Mouse (Mus musculus): ENCODE data around the gene Actr10.

Actr10 gene

DNA sequence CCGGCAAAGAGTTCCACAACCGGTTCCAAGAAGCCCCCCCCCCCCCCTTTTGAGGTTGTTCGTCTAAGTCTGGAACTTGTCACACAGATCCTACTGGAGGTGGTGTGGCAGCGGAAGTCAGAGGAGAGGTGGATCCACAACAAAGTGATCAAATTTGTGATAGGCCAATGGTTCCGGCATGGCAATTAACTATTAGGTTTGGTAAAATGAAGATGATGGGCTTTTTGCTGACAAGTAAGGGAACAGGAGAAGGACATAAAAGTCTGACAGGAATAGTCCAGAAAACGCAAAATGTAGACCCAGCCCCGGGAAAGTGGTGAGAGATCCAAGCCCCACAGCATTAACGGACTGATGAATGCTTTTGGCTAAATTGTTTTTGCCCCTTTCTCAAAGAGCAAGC, 29.9 kb downstream of the Actr10 start:
- no peak for DNase-seq (ENCODE audit: low spot score in 2 of 2)

- DNase-seq (ENCODE audit: low spot score in 2 of 2), result peak; percentile 78 to 82
Measured at GRCm38 (mm10) chr12:70968141-70968790, 30.6 kb downstream of the Actr10 start.

DNA sequence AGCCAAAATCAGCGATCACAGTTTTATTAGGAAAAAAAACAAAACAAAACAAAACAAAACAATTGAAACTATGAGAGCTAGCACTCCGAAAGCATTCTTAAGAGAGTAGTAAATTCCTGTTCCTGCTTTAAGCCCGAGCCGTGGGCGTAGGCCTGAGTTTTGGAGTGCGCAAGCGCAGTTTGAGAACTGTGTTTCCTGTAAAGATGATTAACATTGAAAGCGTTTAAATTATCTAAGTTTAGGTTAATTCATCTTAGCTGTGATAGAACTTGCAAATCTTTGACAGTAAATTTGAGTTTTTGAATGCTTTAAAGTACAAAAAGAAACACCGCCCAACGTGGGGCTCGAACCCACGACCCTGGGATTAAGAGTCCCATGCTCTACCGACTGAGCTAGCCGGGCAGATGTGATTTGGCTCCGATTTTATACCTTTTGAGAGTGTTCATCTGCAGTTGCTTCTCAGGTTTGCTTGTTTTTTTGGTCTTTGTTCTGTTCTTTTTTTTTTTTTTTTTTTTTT, 31.2 kb downstream of the Actr10 start:
- DNase-seq (ENCODE audit: low spot score in 2 of 2), result peak; percentile 83 to 88

- peak; percentile 55 to 69 for DNase-seq (ENCODE audit: low spot score in 2 of 2)
Measured at GRCm38 (mm10) chr12:70969485-70970184, 32.0 kb downstream of the Actr10 start.

GRCm38 (mm10) chr12:70973831-70974230, 36.2 kb downstream of the Actr10 start:
- DNase-seq (ENCODE audit: low spot score in 2 of 2), result no peak

- DNase-seq (ENCODE audit: low spot score in 2 of 2), result peak; percentile 90 to 93
Measured at GRCm38 (mm10) chr12:70974441-70975266, 37.0 kb downstream of the Actr10 start, which contains the start of gene Psma3. TSS of gene Psma3 (plus strand) at chr12:70974621.

DNA sequence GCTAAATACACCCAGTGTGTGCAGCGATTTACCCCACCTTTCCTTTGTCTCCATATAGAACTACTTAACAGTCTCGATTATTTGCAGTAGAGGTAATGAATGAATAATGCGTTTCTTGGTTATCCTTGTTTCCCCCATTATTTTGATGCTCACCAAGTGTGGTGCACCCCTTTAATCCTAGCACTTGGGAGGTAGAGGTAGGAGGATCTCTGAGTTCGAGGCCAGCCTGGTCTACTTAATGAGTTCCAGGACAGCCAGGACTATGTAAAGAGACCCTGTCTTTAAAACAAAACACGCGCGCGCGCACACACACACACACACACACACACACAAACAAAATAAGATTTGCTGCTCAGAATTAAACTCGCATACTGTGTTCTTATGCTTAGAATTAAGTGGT, 37.7 kb downstream of the Actr10 start:
- DNase-seq (ENCODE audit: low spot score in 2 of 2), result no peak

DNA sequence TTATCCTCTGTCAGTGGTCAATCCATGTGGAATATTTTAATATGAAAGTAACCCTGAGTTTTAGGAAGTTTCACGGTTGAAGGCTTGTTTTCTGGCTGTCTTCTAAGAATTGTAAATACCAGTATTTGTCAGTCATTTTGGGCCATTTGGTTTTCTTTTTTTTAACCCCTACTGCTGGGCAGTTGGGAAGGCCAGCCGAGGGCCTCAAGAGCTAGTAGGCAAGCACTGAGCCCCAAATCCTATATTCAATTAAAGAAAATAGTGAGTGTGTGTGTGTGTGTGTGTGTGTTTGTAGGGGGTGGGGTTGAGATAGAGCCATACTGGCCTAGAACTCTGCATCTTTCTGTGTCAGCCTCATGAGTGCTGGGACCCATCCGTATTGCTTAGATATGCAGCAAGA, 38.2 kb downstream of the Actr10 start:
- no peak for DNase-seq (ENCODE audit: low spot score in 2 of 2)

DNA sequence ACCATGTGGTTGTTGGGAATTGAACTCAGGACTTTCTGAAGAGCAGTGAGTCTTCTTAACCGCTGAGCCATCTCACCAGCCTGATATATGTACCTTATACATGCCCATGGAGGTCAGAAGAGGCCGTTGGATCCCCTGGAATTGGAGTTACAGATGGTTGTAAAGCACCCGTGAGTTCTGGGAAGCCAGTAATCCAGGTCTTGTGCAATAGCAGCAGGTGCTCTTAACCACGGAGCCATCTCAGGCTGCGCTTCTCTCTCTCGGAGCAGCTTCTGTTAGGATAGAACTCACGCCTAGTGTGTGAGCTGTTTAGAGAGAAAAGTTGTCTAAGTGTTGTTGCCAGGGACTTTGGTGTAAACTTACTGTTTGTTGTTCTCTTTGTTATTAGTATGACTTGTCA, 40.7 kb downstream of the Actr10 start:
- DNase-seq (ENCODE audit: low spot score in 2 of 2), result no peak

DNA sequence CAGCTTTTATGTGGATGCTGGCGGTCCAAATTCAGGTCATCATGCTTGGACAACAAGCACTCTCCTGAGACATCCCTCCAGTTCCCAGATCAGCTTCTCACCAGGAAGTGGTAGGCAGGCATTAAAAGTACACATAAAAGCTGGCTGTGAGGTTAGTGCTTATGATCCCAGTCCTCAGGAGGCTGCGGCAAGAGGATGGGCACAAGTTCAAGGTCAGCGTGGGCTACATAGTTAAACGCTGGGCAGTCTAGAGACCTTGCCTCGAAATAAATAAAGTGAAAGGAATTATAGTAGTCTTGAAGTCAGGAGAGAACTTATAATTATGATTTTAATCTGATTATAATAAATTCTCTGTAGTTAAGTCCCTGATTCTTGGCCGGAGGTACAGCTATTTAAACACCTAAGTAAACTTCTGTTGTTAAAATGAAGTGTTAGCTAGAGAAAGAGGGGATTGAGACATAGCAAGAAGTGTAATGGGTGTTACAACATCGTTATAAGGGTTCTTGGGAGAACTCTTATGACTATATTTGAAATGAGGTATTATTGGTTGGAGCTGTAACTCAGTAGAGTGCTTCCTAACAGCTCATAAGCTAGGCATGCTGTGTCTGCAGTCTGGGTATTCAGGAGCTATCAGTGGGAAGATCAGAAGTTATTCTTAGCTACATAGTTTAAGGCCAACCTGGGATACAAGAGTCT, 47.3 kb downstream of the Actr10 start:
- no peak for DNase-seq (ENCODE audit: low spot score in 2 of 2)

DNA sequence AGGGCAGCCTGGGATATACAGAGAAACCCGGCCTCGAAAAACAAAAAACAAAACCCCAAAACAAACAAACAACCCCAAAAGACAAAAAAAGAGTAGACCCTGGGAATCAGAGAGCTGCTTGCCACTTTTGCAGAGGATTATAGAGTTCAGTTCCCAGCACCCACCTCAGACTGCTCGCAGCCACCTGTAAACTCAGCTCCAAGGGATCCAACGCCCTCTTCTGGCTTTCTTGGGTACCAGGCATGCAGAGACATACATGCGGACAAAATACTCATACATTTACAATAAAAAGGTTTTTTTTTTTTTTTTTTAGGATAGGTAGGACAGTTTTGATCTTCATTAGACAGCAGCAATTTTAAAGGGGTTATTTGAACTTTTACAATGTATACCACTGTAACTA, 59.6 kb downstream of the Actr10 start:
- DNase-seq (ENCODE audit: low spot score in 2 of 2), result no peak

DNA sequence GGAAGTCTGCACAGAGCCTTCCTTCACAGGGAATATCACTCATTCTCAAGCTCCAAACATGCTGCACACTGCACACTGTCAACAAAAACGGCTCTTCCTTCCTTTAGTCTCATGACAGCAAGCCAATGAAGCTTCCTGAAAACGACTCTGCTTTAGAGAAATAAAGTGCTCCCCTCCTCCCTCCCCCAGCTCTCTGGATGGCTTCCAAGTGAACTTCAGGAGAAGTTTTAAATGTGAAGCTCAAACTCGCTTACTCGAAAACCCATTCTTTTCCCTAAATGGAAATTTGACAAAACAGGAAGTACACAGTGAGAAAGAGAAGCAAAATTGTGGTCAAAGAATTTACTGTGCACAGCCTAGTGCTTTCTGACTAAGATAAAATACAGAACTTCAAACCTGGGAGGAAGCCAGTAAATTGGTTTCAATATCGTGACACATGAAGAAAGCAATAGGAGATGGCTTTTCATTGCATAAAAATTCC, 61.8 kb downstream of the Actr10 start:
- DNase-seq (ENCODE audit: low spot score in 2 of 2), result peak; percentile 57 to 71

DNA sequence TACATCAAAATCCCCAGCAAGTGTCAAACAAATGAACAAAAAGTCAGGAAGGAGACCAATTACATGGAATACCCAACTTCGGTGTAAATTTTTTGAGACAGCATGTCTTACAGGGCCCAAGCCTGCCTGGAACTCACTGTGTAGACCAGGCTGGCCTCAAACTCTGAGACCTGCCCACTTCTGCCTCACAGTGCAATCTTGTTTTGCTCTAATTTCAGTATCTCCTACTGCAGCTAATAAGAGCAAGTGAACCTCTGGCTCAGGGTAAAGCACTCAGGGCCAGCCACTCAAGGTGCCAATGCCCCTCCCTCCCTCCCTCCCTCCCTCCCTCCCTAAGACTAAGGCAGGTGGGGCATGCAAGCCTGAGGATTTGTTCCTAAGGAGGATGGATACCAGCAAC, 62.7 kb downstream of the Actr10 start:
- no peak for DNase-seq (ENCODE audit: low spot score in 2 of 2)

DNA sequence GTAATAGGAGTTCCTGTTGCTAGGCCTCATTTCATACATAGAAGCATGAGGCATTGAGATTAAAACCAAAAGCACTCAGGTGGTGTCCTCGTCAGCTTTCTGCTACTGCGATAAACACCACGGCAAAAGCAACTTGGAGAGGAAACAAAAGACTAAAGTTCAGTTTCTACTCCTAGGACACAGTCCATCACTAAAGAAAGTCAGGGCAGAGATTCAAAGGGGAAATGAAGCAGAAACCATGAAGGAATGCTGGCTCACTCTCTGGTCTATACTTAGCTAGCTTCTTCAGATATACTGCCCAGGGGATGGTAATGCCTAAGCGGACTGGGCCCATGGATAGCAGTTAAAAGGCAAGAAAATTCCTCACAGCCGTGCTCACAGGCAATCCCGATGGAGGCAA, 63.8 kb downstream of the Actr10 start:
- no peak for DNase-seq (ENCODE audit: low spot score in 2 of 2)

- no peak for DNase-seq (ENCODE audit: low spot score in 2 of 2)
Measured at GRCm38 (mm10) chr12:71003760-71004426, 66.2 kb downstream of the Actr10 start.

DNA sequence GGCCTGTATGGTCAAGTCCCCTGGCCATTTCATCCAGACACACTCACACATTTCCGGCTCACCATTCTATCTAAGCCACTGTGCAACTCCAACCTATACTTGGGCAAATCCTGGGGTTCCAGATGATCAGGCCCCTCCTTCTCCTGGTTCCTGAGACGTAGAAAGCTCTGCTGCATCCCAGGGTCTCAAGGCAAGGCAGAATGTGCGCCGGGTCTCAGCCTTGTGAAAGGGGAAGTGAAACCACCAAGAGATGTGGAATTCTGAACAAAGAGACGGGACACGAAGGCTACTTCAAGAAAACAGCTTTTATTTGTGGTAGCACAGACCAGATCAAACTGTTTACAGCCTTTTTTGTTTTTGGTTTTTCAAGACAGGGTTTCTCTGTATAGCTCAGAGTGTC, 68.5 kb downstream of the Actr10 start:
- DNase-seq (ENCODE audit: low spot score in 2 of 2), result no peak

DNA sequence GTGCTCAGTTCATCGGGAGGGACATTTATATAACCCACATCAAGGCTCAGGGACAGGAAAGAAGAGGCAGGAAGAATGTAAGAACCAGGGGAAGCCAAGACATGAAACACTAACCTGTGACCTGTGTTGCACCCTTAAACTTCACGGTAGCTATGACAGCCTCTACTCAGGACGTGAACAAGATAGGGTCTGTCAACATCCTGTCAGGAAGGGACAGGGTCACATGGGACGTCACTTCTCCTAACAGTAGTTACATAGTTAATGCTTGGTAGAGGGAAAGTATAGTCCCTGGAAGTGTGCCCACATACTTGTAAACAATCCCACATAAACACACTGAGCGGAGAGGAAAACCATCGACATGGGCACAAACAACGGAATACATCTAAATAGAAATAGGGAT, 69.2 kb downstream of the Actr10 start:
- peak in 1 of 2 experiments; percentile 14 for DNase-seq (ENCODE audit: low spot score in 2 of 2)

GRCm38 (mm10) chr12:71009769-71010168, 72.1 kb downstream of the Actr10 start:
- DNase-seq (ENCODE audit: low spot score in 2 of 2), result no peak

Data from spleen, postnatal 36 days (tissue).